Mouse (Mus musculus): ENCODE measurements around the gene Enah.

DNA sequence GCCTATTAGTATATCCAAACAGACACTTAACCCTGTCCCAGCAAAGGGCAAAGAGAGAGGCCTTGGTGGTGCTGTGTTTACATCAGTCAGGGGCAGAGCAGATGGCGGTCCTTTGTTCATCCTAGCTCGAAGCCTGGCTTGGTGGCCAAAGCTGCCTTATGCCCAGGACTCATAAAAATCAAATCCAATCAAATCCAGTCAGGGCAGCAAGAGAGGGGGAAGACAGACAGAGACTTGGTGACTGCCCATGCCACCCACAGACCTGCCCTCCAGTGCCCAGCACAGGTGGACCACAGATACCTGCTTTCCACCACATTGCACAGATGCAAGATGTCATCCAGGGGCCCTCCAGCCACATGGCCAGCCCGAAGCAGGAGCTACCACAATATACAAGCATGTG, 143.1 kb downstream of the Enah start:
- TF ChIP-seq CTCF (IDR thresholded peaks at IDR 0.05; ENCODE audit: borderline replicate concordance, extremely low read depth, insufficient read depth, insufficient read length) (no peak), POLR2A (IDR thresholded peaks at IDR 0.05; ENCODE audit: borderline replicate concordance, extremely low read depth, insufficient read depth, insufficient read length, poor library complexity, severe bottlenecking) (no peak)
